Mouse (Mus musculus): ENCODE data around the gene Myf5. TPM values are rescaled to one million over a fixed set of nuclear protein-coding genes. Genes with fewer than 3 reads are reported as not detected.

Myf5 gene
- not detected for total RNA-seq (2022)

DNA sequence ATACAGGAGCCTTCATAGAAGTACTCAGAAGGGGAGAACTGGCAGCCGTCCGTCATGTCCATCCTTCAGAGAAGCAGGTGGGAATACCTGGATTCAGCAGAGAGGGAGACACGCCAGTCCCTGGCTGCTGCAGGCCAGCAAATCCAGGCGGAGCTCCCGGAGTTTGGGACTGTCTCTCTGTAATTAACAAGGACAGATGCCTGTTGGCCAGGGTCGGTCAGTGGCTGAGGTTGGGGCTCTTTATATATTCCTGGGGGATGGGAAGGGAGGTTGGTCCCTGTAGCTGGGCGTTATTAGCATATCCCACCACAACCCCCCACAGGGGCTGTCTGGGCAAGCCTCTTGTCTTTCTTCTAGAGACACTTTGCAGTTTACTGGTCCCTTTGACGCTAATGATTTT, at the start of gene Myf5:
Gene Myf5 (minus strand): TSS at position 265 of the 400 bp plus-strand sequence.
- DNase-seq: no peak

DNA sequence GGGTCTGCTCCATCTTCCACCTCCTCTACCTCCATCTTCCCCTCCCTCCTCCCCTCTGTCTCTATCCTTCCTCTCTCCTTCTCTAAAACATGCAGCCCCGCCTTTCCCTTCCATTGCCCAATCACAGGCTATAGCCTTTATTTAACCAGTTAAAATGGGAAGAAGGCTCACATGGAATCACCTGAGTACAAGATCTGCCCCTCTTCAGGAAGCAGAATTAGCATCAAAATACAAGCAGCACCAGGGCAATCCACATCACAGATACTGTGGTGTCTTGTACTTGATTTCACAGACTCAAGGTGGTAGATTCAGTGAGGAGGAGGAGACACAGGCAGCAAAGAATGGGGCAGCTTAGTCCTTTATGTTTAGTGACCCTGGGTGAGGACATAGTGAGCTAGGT, 42.8 kb upstream of the Myf5 start:
- no peak for DNase-seq

DNA sequence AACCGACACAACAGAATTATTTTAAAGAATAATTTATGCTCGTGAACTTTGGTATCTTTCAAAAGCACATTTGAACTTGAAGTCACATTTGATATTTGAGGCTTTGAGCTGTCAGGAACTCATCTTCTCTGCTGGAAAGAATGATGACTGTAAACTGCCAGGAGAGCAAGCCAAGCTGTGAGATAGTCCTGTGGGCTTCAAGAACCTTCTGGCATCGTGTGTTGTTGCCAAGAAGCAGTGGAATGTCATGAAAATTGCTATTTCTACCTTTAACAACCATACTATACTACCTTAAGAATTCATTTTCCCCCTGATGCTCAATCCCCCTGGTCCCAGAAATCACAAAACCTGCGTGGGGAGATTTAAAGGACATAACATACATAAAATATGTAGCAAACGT, 33.3 kb upstream of the Myf5 start:
- no peak for DNase-seq

DNA sequence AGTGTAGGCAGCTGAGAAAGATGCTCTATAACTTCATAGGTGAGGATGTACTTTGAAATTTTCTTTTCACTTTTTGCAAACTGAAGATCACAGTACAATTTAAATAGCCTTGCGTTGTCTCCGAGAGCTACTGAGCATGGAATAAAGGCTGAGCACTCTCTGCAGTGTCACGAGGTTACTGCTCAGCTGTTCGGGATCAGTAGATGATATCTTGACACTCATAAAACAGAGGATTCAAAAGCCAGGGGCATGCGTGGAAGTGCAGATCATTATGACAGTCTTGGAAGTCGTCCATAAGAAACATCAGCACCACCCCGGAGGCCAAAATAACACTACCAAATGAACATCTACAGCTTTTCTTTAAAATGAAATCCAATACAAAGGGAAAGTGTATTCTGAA, 30.7 kb upstream of the Myf5 start:
- DNase-seq: no peak

DNA sequence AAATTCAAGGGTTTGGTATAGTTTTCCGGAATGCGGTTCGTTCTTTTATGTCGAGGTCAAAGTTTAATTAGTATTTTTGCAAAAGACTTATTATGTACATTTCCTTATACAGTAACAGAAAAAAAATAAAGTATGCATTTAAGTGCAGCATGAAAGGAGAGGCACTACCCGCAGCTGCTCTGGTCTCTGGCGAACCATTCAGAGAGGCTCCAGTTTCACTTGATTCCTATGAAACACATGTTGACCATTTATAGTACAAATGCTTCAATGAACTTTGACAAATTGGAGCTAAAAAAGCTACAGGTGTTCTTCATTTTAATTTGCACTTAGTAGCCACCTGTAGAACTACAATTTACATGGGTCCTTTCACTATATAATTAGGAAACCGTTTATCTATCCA, 28.8 kb upstream of the Myf5 start:
- no peak for DNase-seq

DNA sequence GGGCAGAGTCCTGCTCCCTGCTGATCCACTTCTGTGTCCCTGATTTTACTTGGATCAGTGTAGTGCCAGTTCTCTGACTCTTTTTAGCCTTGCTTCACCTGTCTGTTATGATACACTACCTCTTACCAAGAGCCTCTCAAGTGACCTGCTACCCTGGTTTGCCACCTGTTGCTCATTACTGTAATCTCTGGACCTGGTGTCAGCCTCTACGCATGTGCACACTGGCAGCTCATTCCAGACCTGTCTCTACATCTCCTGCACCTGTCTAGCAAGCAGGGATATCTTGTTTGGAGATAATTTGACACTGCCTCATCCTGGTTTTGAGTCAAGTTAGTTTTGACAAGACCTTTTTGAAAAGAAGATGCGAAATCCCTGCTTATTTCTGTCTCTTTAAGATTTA, 20.5 kb upstream of the Myf5 start:
- DNase-seq: no peak

DNA sequence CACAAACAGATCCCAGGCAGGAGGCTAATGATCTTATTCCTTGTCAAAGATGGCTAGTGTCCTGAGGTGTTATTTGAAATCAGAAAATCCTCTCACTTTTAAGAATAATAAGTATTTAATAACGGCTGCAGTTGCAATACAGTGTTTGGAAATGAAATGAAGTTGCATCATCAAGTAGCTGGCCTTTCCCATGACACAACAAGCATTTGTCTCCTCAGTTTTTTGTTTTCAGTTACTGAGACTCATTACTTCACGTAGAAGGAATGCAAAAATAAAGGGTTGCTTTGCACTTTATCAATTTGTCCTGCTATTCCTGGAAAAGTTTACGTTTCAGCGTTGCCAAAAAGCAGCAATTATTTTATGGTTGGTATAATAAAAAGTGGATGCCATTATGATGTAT, 17.5 kb upstream of the Myf5 start:
- no peak for DNase-seq

DNA sequence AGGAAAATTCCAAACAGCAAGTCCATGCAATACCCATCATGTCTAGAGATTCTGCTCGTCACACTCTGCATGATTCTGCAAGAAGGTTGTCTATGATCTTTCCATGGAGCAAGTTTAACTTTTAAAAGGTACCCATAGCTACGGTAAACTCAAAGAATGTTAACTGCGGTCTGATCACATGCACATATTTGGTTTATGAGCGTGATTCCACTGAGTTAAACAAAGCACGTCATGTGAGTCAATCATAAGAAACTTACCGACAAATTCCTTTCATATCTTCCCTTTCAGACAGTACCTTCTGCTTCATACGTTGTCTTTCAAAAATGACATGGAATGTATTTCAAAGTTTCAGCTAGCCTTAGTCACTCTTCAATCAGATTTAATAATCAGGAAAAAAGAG, 16.3 kb upstream of the Myf5 start:
- no peak for DNase-seq

DNA sequence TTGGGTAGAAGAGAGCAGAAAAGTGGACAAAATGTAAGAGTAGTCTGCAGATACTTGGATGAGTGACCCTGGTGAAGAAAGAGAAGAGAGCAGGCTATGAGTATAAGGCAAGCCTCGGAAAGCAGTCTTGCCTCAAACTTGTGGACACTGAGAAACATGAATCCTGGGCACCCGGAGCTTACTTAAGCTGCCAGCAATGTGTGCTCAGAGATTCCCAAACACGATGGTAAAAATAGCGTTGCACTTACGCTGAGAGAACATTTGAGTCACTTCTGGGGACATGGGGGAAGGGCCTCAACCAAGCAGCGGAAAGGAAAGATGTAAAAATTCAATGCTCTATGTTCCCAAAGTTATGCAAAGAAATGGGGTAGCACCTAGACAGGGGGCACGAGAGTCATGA, 13.7 kb upstream of the Myf5 start:
- no peak for DNase-seq

DNA sequence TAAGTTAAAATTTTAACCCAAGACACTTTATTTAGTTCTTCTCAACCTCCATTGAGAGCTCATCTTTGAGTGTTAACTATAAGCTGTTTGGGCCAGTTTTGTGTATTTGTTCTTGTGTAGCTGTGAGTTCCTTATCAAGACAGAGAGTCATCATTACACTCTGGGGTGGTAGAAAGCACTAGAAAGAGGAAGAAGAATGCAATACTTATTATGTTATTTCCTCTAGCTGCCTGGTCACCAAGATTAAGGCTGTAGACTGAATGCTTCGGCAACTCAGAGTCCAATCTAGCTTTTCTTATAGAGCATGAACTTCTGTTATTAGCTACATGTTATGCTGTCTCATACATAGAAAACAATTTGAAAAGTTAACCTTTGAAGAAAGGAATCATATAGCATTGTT, 10.5 kb upstream of the Myf5 start:
- DNase-seq: no peak

DNA sequence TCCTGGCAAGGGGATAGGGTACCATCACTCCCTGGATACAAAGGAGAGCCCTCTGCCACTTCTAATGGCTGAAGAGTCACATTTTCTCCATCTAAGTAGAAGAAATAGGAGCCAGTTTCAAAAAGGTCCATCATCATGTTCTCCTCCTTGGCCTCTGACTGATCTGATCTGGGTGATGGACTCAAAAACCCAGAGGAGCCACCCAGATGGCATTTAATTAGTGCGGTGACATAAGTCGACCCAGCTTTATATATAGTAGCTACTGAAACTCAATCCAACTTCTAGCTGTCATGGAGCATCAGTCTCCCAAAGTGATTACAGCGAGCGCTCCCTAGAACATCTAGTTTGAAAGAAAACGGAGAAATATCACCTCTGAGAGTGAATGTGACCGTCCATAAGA, 8.6 kb upstream of the Myf5 start, which contains the start of gene Myf6:
Gene Myf6 (minus strand): TSS at position 170 of the 400 bp plus-strand sequence.
- no peak for DNase-seq

DNA sequence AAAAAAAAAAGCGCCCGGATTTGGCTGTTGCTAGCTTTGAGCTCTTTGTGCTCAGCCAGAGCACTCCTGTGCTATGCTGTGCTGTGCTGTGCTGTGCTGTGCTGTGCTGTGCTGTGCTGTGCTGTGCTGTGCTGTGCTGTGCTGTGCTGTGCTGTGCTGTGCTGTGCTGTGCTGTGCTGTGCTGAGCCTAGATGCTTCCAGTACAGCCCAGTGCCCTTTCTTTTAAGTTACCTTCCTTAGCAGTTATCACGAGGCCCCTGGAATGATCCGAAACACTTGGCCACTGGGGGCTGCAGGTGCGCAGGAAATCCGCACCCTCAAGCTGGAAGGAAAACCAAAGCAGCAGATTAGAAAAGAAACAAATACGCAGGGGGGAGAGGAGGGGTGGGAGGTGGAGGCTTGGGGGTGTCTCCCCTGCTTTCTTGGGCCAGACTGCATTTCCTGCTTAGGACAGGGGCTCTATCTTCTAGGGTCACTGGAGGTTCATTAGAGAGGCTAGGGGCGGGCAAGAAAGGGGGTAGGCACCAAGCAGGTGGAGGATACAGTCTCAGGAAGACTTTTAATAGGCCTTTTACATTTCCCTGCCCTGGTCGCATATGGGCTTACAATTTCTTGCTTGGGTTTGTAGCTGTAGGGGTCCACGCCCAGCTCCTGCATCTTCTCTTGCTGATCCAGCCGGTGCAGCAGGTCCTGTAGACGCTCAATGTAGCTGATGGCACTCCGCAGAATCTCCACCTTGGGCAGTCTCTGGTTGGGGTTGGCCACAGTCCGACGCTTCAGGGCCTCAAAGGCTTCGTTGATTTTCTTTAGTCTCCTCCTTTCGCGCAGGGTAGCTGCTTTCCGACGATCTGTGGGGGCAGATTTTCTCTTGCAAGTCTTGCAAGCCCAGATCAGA, 7.9 kb upstream of the Myf5 start:
- DNase-seq: no peak

DNA sequence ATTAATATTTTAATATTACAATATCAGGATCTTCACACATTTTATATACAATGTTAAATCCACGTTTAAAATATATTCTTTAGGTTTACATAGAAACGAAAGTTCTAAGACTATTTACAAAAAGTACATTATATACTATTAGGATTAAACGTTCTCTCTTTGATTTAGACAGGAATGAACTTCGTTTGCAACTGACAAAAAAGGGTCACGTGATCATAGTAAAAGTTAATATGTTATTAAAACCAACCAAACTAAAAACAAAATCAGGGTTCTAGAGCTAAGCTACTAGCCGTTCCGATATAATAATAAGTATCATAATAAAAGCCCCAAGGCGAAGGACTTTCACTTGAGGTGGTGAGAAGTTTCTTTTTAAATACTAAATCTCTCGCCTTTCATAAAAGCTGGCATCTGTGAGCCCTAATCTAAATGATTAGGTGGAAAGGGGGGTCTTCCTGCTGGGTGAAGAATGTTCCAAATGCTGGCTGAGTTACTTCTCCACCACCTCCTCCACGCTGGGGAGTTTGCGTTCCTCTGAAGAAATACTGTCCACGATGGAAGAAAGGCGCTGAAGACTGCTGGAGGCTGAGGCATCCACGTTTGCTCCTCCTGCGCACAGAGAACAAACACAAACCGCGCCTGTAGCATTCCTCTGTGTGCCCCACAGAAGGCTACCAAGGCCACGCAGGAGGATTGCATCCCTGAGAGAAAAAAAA, 7.1 kb upstream of the Myf5 start:
- DNase-seq: no peak

DNA sequence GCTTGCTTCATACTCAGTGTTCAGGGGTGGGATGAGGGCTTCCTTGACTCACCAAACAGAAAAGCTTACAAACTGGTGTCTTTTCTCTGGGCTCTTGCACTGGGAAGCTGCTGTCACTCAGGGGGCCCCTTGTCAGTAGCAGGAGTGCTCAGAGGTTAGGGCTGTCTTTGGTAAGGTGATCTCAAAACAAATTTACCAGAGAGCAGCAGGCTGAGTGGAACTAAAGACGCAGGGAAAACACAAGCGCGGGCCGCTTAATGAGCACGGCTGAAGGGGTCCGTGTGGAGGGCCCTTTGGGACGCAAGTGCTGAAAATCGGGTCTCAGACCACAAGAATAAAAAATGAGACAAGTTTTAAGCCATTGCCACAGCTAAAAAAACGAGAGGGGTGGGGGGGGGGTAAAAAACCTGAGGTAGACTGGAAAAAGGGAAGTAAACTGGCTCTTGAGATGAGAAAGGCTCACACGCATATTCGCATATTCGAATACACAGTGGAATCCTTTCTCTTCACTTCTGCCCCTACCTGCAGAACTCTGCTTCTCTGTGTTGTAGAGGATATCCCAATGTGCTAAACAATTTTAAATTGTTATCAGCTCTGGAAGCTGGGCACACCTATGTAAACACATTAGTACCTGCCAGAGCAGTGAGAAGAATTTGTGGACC, 2.9 kb upstream of the Myf5 start:
- DNase-seq: no peak

DNA sequence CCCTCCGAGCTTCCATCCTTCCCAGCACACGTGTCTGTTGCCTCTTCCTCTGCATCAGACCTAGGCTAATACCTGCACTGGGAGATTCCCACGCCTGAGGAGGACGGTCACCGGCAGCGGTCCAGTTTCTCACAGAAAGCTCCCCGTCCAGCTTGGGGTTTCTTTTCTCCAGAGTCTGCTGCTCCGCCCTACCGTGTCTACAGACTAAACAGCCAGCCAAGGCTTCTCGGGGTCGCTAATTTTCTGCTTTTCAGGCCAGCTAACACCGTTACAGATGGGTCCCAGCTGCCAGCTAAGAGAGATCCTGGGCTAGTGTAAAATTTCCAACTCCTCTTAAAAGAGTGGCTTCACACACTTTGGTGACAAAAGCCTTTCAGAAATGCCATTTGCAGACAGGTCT, 836 bp upstream of the Myf5 start:
- no peak for DNase-seq

DNA sequence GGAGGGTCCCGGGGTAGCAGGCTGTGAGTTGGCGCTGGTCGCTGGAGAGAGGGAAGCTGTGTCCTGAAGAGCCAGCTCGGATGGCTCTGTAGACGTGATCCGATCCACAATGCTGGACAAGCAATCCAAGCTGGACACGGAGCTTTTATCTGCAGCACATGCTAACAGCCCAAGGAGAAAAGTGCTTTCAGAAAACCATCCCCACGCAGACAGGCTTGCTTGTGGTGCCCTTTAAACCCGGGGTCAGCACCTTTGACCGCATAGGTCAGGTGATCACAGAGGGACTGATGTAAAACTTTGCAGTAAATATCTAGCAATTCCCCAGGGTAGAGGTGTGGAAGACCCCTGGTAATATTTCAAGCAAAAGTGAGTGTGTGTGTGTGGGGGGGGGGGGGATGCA, 1.9 kb downstream of the Myf5 start:
- no peak for DNase-seq

DNA sequence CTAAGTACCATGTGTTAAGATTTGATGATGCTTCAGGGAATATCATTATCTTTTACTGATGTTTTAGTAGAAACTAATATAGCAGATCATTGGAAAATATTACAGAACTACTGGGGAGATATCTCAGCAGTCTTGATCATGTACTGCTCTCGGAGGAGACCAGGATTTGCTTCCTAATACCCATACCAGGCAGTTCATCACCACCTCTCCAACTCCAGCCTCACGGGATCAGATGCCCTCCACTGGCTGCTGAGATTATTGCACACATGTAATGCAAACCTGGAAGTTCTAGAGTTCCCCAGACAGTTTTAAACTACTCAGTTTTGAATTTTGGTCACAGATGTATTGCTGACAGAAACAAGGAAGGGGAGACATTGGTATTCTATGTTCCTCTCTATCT, 12.4 kb downstream of the Myf5 start:
- no peak for DNase-seq

DNA sequence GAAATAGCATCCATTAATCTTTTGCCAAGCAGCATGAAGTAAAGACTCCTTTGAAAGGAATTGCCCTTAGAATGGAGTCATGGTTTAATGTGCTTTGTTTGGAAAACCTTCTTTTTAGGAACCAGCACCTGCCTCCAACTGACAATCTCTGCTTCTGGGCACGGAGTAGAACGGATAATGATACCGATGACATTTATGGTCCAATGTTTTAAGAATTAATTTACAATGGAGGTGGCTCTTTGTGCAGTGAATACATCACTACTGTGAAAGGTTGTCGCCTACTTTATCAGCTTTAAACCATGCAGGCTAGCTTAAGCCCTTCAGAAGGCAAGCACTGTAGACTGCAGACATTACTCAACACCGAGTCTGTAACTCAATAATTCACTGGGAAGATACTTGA, 14.2 kb downstream of the Myf5 start:
- DNase-seq: no peak

DNA sequence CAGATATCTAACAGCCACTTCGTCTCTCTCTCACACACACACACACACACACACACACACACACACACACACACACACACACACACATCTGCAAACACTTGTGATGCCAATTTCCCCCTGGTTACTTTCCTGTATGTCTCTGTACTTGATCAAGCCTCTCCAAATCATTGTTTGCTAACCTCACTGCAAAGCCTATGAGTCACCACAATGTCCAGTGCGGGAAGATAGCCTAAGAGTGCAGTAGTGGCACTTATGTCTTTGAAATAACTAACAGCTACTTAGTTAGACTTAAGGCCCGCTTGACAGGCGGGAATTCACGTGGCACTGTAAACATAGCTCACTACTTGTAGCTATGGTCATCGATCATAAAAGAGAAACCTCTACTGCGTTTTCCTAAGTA, 18.1 kb downstream of the Myf5 start:
- DNase-seq: no peak

DNA sequence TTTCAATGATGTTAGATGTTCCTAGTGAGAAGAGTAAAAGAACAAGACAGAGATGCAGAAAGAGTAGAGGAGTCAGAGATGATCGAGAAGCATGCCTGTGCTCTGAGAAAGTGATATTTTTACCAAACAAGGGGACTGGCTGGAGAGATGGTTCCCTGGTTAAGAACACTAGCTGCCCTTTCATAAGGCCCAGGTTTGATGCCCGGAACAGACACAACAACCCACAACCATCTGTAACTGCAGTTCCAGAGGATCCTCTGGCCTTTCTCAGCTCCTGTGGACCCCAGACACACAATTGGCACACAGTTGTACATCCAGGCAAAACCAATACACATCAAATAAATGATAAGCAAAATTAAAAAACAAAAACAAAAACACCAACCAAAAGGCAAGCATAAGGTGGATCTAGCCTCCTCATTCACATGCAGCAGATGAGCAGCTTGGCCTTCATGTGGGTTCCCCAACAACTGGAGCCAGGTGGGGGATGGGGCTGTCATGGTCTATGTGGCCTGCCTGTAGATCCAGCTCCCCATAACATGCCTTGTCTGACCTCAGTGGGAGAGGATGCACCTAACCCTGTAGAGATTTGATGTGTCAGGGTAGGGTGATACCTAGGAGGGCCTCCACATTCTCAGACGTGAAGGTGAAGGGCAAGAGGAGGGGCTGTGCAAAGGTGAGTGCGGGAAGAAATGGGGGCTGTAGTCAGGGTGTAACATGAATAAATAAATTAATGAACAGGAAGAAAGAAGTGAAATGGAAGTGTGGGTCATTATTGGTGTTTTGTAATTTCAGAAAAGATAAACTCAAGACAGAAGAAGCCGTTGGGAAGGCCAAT, 36.2 kb downstream of the Myf5 start:
- no peak for DNase-seq

DNA sequence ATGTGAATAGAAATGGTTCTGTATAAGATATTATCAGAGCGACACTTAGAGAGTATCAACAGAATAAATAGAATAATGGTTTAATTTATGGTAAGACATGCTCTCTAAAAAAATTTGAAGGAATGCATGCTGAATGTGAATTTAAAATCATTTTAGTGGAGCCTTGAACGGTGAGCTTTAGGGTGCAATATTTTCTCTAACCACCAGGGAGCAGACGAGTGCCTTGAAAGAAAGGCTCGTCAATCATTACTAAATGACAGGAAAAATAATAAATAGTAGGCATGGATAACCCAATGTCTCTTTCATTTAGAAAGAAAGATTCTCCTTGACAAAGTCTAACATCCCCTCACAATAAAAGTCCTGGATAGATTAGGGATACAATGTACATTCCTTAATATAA, 43.2 kb downstream of the Myf5 start:
- no peak for DNase-seq

DNA sequence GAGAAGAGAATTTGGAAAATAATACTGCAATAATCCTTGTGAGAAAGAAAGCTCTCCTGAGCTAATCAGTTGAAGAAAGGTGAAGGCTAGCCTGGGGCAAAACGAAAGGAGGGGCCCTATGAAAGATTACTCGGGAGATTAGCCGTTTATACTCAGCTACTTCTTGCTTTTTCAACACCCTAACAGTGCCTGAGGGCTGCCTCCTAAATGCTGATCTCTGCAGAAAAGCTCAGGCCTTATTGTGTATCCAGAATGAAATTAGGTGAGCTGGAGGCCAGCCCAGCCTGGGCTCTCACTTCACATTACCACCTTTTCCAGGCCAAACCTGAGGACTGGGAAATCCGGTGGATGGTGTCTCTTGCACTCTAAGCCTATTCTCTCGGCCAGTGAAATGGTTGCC, 49.0 kb downstream of the Myf5 start:
- DNase-seq: no peak

All from adrenal gland, adult 8-10 months (tissue).